Mouse (Mus musculus): ENCODE results near the gene Srgap3.
"Not testable (repeated sequence)": the region's sequence is repeated elsewhere in the genome, so short reads cannot be mapped to it uniquely, and the experiment has no call there.

Srgap3 gene

GRCm38 (mm10) chr6:112735054-112735453 is 212.0 kb downstream of the Srgap3 start:
- no peak for DNase-seq

- no peak for DNase-seq
Measured at GRCm38 (mm10) chr6:112733942-112734341, 213.1 kb downstream of the Srgap3 start.

GRCm38 (mm10) chr6:112732434-112732833 is 214.6 kb downstream of the Srgap3 start:
- no peak for DNase-seq

- DNase-seq, result no peak
Measured at GRCm38 (mm10) chr6:112731386-112731785, 215.7 kb downstream of the Srgap3 start.

GRCm38 (mm10) chr6:112728760-112729422 is 218.2 kb downstream of the Srgap3 start:
- peak; percentile 65 to 68 for DNase-seq

GRCm38 (mm10) chr6:112725468-112725867 is 221.6 kb downstream of the Srgap3 start:
- no peak for DNase-seq

GRCm38 (mm10) chr6:112720409-112721080 is 226.5 kb downstream of the Srgap3 start:
- DNase-seq, result no peak

GRCm38 (mm10) chr6:112719983-112720382 is 227.1 kb downstream of the Srgap3 start:
- no peak for DNase-seq

GRCm38 (mm10) chr6:112717168-112717567 is 229.9 kb downstream of the Srgap3 start:
- DNase-seq, result peak; percentile 29 to 58

- DNase-seq, result no peak
Measured at GRCm38 (mm10) chr6:112713951-112714350, 233.1 kb downstream of the Srgap3 start.

GRCm38 (mm10) chr6:112702296-112702695 is 244.8 kb downstream of the Srgap3 start:
- not testable (repeated sequence) for DNase-seq

- DNase-seq, result peak; percentile 31 to 79
Measured at GRCm38 (mm10) chr6:112700392-112700791, 246.7 kb downstream of the Srgap3 start.

- DNase-seq, result no peak
Measured at GRCm38 (mm10) chr6:112699115-112699514, 248.0 kb downstream of the Srgap3 start.

GRCm38 (mm10) chr6:112696056-112696950 is 250.8 kb downstream of the Srgap3 start, which contains the start of gene Rad18:
Rad18 (minus strand) TSS chr6:112696686.
- DNase-seq, result peak; percentile 83 to 92

GRCm38 (mm10) chr6:112694492-112694891 is 252.6 kb downstream of the Srgap3 start:
- DNase-seq, result no peak

- no peak for DNase-seq
Measured at GRCm38 (mm10) chr6:112691523-112691922, 255.5 kb downstream of the Srgap3 start.

- DNase-seq, result no peak
Measured at GRCm38 (mm10) chr6:112688033-112688432, 259.0 kb downstream of the Srgap3 start.

- peak in 1 of 2 experiments; percentile 10 for DNase-seq
Measured at GRCm38 (mm10) chr6:112686485-112686884, 260.6 kb downstream of the Srgap3 start.

GRCm38 (mm10) chr6:112684065-112684464 is 263.0 kb downstream of the Srgap3 start:
- no peak for DNase-seq

Measured in kidney, postnatal 36 days (tissue).